1 mouse cellular context compared by ENCODE assay signal in the genomic region with DNA sequence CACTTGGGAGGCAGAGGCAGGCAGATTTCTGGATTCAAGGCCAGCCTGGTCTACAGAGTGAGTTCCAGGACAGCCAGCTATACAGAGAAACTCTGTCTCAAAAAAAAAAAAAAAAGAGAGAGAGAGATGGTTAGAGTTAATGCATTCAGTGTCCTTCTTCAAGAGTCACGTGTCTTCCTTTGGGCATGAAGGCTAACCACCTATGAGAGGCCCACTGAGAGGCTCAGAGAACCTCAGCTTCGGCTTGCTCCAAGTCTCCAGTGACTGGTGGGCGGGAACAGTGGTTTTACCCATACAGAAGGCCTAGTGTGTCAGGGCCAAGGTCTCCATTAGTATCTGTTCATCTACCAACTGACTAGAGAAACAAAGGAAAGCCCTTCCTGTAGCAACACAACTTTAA.
TF ChIP-seq lines count a peak whose summit lies in the region.

No protein-coding gene starts in this region.

TF ChIP-seq in CH12.LX, 34 proteins besides CTCF, POLR2A, EP300 and RAD21 (continued from another document):
- TF ChIP-seq TCF12 (IDR thresholded peaks at IDR 0.05; ENCODE audit: low read depth, low read length), result no peak; the same call in 1 of the 2 replicates
- TF ChIP-seq ELF1 (IDR thresholded peaks at IDR 0.05; ENCODE audit: low read depth, low read length), result no peak
- TF ChIP-seq PAX5 (IDR thresholded peaks at IDR 0.05; ENCODE audit: low read length), result no peak
- TF ChIP-seq BHLHE40 (IDR thresholded peaks at IDR 0.05; ENCODE audit: low read depth, low read length), result peak; percentile 92
- TF ChIP-seq NELFE (IDR thresholded peaks at IDR 0.05; ENCODE audit: low read depth, low read length), result no peak
- peak; percentile 96 for TF ChIP-seq ZNF384 (IDR thresholded peaks at IDR 0.05; ENCODE audit: low read depth, low read length)
- TF ChIP-seq JUND (conservative IDR thresholded peaks at IDR 0.05; ENCODE audit: low read depth, low read length), result no peak; the same call in 1 of the 2 replicates
- peak; percentile 79 for TF ChIP-seq USF2 (conservative IDR thresholded peaks at IDR 0.05; ENCODE audit: low read depth, low read length)
- TF ChIP-seq MAFK (IDR thresholded peaks at IDR 0.05; ENCODE audit: insufficient replicate concordance, low read length), result no peak
- TF ChIP-seq USF1 (IDR thresholded peaks at IDR 0.05; ENCODE audit: low read depth, low read length), result peak; percentile 79
